Mouse (Mus musculus) neural tube, postnatal 0 days (tissue): ENCODE results near the gene Crb2. TPM values are rescaled to one million over a fixed set of nuclear protein-coding genes. Genes with fewer than 3 reads are reported as not detected.

ENCODE experiments used
- polyA plus RNA-seq: library from polyadenylated mRNA; unstranded; fragments of >200 nt; fragmentation: Nextera tagmentation; extraction: Ambion mirVana; gene quantifications from 2 replicates; pipeline ENCODE4 v1.2.1, GENCODE M21; 2015

The Crb2 gene
- polyA plus RNA-seq: 1.8 and 2.3 TPM in 2 replicates

GRCm38 (mm10) chr2:37776016-37776415 is at the start of gene Crb2:
Crb2 (plus strand) TSS chr2:37776249.

Other genes starting within 250 kb of the Crb2 start
- 91.3 and 94.3 TPM in 2 replicates for gene Strbp, start 72.4 kb upstream of the Crb2 start, polyA plus RNA-seq